Mouse (Mus musculus): Measurements from ENCODE around the gene Rusc2.

Rusc2 gene

DNA sequence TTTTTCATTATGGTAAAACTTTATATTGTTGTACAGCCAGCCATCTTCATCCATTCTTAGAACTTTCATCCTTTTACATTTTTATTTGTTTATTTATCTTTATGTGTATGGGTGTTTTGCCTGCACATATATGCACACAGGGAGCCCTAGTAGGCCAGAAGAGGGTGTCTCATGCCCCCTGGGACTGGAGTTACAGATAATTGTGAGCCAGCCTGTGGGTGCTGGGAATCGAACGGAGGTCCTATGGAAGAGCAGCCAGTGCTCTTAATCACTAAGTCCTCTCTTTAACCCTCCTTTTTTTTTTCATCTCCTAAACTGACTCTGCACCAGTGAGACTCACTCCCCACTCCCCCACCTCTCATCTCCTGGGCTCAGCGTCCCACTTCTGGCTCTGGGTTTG lies 2.8 kb downstream of the Rusc2 start:
- no peak for DNase-seq (ENCODE audit: low spot score)

DNA sequence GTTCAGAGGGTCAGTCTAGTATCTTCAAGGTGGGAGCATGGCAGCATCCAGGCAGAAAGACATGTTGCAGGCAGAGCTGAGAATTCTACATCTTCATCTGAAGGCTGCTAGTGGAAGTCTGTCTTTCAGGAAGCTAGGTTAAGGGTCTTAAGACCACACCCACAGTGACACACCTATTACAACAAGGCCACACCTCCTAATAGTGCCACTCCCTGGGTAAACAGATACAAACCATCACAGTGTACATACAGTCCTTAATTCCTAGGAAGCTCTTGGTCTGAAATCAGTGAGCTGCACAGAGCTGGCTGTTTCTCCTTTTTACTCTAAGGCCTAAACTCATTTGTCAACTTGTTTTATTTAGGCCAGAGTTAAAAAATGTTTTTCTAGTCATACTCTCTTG lies 5.2 kb downstream of the Rusc2 start:
- no peak for DNase-seq (ENCODE audit: low spot score)

DNA sequence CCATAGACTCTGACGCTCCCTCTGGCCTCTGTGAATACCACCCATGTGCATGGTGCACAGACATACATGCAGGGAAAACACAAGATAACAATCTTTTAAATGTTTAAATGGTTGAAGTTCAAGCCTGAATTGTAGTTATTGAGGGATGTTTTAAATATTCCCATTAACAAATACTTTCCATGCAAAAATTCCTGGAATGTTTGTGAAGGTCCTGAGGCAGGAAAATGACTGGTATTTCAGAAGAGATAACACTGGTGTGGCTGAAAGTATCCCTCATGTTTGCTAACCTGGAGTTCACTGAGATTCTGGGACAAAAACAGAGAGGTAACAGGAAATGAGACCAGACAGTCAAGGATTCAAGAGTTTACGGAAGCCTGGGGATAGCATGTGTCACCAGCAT lies 7.6 kb downstream of the Rusc2 start:
- DNase-seq (ENCODE audit: low spot score): no peak

DNA sequence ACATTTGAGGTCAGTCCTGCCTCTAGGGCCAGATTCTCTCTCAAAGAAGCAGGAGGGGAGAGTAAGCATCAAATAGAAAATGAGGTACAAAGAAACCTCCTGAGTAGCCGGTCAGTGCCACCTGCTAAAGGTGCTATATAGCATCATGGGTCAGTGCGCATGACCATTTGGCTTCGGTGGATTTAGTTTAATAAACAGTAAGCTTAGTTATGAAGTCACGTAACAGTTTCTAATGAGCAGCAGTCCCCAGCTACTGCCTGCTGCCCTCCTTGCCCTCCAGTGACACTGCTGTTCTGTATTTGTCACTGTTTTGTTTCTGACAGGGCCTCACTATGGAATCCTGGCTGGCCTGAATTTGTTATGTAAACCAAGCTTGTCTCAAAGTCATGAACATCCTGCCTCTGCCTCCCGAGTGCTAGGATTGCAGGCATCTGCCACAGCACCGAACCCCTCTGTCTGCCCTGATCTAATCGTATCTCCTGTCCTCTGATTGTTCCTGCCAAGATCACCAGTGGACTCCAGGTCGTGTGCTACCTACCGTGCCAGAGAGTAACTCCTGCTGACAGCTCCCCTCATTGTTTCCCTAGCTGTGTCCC lies 8.2 kb downstream of the Rusc2 start:
- no peak for DNase-seq (ENCODE audit: low spot score)

DNA sequence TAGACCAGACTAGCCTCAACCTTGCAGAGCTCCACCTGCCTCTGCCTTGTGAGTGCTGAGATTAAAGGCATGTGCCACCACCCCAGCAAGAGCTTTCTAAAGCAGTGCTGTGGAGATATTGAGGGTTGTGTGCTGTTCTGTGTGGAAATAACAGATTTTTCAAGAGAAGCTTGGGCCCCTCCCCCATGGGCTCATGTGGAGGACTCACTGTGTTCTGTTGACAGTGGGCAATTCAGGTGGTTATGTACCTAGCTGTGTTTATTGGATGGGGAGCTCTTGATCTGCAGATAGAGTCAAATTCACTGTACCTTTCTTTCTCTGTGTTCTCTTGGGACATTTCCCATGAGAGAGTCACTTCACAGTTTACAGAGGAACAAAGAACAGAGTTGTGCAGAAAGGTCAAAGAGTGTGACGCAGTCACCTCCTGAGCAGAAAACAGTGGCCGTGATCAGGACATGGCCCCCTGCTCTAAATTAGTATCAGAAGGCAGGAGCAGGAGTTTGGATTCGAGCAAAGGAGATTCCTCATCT lies 9.8 kb downstream of the Rusc2 start:
- DNase-seq (ENCODE audit: low spot score): no peak

DNA sequence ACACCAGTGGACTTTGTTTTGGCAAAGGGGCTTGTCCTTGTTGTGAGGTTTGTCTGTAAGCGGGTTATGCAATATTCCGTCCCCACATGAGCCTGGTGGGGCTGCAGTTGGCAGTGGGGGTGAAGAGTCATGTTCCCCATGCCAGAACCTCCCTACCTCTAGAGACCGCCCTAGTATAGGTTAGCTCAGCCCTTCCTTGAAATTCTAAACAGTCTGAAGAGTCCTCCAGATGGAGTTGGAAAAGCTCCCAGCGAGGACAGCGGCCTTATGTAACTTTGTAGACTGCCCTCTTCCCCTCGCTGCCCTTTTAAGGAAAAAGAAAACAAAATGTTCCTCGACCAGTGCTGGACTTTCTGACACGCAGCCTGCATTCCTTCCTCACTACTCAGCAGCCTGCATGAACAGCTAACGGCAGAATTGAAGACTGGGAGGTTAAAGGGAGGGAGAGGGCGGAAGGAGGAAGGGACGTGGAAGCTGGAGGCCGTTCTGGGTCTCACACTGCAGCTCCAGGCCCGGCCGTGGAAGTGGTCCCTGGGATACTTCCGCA lies 12.6 kb downstream of the Rusc2 start:
- DNase-seq (ENCODE audit: low spot score): peak; percentile 74

DNA sequence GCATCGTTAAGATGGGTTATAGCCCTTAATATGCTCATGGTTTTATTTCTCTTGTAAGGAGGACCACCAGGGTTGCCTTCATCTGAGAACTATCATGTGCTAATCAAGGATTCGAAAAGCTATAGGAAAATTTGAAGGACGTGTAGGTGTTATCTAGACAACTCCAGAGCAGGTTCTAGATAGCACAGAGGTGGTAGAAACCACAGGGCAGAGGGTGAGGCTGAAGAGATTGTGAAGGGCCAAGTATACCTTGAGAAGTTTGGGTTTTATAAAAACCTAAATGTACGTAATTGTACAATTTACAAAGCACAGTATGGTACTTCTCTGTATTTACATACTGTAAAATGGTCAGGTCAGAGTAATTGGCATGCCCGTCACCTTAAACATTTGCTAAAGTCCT lies 13.4 kb downstream of the Rusc2 start:
- no peak for DNase-seq (ENCODE audit: low spot score)

DNA sequence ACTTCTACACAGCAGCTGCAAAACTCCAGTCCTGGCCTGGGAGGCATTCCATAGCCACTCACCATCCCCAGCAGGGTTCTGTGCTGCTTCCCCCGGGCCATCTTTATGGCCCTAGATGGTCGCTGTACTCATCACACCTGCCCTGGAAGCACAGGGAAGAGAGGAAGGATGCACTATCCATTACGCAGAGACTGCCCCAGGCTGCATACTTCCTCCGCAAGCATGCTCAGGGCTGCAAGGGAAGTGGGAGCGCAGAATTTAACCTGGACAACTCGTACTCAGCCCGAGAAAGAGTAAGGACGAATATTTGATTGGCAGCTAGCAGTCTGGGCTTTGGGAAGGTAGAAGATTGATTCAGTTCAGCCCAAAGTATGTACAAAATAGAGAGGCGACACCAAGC lies 14.1 kb downstream of the Rusc2 start:
- DNase-seq (ENCODE audit: low spot score): no peak

DNA sequence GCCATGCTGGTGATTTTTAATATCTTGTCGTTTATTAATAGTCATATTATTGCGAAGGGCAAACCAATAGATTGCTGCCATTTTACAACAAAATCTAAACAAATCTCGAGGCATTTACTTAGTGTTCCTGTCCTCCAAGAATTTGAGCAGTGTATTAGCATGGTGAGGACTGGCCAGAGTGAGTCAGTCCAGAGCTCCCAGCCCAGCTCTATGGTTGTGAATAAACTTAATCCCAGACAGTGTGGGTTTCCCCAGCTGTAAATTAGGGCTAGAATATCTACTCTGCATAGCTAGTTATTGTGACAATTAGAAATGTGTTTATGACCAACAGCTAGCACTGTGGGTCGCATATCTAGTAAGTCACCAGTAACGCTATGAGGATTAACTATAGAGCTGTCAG lies 14.6 kb downstream of the Rusc2 start:
- DNase-seq (ENCODE audit: low spot score): no peak

DNA sequence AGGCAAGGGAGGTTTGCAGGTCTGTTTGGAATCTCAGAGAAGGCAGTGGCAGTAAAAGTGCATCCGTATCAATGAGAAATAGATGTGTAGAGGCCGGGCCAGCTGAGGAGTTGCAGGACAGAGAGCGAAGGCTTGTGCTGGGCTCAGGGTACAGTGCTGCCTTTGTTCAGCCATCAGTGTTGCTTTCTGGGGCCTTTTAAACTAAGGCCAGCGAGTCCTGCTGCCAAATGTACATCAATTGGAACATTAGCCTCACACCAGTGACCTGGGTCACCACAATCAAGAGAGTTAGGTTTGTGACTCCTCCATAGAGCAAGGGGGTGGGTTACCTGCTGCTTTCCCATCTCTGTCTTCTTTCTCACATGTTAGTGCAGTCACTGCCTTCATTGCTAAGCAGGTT lies 16.2 kb downstream of the Rusc2 start:
- DNase-seq (ENCODE audit: low spot score): no peak

DNA sequence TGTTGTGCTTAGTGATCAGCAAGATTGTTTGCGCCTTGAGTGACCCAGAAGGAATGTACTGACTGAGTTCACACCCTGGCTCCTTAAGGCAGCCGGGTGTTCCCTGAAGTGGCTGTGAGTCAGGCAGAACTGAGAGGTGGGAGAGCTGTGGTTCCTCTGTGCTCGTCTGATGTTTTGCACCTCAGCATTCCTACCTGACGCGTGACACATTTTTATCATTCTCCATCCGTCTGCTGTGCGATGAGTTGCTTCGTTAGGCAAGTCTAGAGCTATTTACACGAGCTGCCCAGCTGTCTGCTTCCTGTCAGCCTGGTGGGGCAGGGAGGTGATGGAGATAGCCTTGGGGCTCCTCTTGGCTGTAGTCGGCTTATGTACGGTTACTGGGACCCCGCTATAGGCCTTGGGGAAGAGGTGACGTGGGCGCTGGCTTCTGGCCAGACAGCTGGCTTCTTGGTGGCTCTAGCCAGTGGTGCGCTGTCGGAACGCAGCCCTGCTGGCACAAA lies 17.1 kb downstream of the Rusc2 start:
- DNase-seq (ENCODE audit: low spot score): no peak

DNA sequence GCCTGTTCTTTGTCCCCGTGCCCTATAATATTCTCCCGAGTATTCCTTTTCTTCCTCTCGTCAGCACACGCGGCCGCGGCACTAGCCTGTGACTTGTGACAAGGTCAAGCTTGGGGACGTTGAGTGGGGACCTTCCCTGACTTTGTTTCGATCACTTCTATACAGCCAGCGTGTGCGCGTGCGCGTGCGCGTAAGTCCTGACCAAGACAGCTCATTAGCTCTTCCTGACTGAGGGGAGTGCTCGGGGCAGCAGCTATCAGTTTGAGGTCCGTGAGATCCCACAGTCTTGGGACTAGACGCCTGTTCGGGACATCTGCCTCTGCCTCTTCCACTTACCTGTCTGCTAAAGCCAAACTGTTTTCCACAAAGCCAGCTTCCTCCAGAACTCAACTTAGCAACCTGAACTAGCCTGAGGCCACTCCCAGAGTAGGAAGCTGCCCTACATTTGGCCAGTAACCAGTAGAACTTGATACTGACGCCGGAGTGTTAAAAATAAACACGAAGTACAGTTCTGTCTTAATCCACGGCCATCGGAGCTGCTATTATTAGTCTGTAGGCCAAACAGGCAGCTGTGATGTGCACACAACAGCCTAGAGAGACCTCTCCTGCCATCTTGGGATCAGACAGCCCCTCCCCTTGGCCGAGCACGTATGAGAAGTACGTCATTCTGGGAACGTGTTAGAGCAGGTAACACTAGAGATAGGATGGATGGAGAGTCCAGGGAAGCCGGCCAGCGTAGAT lies 17.8 kb downstream of the Rusc2 start:
- no peak for DNase-seq (ENCODE audit: low spot score)

DNA sequence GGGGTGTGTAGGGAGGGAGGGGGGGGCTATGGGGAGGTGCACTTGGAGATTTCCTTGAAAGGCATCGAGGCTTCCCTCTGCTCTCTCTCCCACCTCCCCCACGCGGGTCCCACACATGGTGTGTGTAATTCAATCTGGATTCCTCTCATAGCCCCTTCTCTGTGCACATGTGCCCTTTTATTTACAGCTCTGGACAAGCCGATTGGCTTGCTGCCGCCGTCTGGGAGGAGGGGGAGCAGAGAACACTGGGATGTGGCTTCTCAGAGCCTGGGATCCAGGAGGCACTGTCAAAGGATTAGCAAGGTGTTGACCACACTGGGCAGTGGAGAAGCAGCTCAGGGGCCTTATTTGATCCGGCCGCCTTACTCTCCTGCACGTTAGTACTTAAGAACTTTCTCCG lies 19.2 kb downstream of the Rusc2 start:
- no peak for DNase-seq (ENCODE audit: low spot score)

DNA sequence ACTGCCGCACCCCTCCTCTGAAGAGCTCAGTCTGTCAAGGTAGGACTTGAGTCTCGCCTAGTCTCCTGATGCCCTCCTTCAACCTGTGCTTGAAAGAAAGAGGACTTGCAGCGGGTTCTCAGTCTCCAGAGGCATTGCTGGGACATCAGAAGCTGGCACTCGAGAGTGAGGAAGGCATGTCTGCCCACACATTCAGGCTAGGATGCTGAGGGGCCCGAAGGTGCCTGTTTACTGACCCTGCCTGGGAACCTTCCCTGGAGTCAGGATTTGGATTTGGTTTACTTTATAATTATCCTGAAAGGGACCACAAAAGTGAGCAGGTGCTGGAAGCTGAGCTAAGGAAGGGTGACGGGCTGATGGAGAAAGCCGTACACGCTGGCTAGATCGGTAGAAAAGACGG lies 19.7 kb downstream of the Rusc2 start:
- no peak for DNase-seq (ENCODE audit: low spot score)

DNA sequence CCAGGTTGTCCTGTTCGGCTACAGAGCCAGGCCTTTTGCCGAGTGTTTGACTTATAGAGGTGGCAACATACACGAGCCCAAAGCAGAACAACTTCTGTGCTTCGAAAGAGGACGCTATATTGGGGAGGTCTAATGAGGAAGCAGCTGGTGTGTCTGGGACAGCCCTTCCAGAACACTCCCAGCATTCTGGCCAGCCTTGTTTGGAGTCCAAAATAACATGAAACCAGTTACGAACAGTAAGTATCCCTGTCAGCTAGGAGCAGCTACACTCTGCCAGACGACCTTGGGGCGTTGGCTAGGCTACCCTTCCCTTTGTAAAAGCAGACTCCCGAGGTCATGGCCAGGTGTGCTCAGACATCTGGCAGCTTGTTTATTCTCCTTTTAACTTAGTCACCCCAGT lies 20.4 kb downstream of the Rusc2 start:
- no peak for DNase-seq (ENCODE audit: low spot score)

DNA sequence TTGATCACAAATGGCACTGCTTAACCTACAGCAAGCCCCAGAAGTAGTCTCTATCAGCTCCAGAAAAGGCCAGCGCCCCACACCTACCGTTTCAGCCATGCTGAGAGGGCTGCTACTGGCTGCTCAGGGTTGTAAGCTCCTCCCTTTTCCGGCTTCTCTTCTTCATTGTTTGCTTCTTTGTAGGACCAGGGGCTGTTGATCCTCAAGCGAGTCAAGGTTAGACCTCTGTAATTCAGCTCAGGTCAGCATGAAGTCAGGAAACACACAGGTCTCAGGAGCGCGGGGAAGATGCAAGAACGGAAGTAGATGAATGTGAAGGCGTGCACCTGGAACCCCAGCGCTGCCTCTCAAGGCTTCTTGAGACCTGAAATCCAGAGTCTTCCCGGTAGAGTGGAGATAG lies 22.9 kb downstream of the Rusc2 start:
- DNase-seq (ENCODE audit: low spot score): no peak

DNA sequence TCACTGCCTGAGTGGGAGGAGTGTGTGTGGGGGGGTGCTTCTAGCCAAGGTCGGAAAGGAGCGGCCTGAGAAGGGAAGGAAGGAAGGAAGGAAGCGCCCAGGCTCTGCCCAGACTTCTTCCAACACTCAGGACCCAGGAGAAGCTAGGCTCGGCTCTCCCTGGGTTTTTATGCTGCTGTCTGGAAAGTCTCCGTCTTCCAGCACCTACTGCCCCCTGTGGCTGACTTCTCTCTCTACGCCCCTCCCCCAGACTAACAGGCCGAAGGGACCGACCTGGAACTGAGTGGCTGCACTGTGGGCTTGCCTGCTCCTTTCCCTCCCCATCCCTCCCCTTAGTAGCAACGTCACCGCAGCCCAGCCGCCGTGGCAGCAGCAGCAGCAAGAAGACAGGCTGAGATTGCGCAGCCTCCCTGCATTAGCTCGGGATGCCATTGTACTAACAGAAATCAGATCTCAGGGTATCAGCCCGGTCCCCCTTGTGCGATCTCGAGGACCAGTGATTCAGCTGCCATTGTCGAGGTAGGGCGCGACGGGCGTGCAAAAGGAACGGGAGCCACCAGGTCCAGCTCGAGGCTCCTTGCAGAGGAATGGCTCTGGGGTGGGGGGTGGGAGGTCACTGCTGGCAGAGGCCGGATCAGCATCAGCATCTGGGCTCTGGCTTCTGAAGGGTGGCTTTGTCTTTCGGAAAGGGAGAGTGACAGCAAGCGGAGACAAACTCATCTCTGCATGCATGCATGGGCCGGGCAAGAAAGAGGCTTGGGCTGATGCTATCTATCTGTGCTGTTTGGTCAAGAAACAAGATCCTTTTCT lies 24.6 kb downstream of the Rusc2 start:
- DNase-seq (ENCODE audit: low spot score): peak; percentile 66

DNA sequence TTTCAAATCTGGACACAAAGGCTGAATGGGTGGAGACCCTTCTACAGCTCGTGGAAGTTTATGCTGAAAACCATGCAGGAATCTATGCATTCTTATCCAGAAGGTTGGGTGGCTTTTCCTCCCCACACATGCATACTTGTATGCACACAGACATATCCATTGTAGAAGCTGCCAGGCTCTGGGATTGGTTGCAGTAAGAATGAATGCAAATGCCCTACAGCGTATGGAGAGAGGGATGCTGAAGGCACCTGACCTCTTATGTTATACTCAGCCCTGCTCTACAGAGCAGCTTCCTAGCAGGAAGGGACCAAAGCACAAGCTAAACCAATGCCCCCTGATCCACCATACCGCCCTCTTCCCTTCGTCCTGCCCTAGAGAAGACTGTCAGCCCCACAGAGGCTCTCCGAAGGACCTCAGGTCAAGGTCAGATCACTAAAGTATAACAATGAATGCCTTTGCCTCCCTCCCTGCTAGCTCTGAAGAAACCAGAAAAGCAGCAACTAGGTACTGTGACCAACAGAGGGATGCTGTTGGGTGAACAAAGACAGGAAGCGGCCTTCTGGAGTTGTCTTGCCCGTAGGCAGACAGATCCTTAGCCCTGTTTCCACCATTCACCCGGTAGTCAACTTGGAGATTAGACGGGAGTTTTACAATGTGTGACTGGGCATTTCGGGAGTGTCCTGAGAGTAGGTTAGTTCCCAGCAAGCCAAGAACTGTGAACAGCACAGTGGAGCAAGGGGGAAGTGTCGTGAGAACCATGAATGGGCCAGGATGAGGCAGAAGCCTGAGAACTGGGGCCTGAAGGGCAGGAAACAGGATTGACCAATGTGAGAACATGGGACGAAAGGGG lies 25.5 kb downstream of the Rusc2 start:
- DNase-seq (ENCODE audit: low spot score): no peak

DNA sequence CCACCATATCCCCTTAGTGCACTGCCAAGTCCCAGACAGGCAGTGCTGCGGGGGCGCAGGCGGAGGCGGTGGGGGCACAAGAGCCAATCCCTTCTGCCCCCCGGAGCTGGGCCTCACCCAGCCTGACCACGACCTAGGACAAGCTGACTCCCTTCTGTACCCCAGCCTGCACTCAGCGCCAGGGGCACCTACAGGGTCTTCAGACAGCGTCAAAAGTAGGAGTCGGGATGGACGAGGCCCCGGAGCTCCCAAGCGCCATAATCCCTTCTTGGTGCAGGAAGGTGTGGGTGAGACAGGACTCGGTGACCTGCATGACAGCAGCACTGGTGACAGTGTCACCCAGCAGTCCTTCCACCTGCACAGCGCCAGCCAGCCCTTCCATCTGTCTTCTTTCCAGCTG lies 33.0 kb downstream of the Rusc2 start:
- no peak for DNase-seq (ENCODE audit: low spot score)

DNA sequence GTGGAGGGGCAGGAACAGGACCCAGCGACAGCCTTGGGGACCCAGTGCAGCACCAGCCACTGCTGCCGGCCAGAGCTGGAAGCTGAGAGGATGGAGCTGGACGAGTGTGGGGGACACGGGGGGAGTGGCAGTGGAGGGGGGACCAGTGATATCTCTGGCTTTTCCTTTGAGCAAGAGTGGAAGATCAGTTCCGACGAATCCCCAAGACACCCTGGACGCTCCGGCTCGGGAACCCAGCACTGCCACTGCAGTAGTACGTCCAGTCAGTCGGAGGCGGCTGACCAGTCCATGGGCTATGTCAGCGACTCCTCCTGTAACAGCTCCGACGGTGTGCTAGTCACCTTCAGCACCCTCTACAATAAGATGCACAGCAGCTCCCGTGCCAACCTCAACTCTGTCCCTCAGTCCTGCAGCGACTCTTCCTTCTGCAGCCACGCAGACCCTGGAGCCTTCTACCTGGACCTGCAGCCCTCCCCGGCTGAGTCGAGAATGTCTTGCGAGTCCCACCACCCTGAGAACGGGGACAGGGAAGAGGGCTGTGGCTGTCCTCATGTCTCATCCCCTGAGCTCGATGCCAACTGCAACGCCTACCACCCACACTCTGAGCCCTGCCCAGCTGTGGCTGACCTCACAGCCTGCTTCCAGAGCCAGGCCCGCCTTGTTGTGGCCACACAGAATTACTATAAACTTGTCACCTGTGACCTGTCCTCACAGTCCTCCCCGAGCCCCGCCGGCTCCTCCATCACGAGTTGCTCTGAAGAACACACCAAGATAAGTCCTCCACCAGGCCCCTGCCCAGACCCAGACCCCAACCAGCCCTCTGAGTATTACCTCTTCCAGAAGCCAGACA lies 33.7 kb downstream of the Rusc2 start:
- no peak for DNase-seq (ENCODE audit: low spot score)

DNA sequence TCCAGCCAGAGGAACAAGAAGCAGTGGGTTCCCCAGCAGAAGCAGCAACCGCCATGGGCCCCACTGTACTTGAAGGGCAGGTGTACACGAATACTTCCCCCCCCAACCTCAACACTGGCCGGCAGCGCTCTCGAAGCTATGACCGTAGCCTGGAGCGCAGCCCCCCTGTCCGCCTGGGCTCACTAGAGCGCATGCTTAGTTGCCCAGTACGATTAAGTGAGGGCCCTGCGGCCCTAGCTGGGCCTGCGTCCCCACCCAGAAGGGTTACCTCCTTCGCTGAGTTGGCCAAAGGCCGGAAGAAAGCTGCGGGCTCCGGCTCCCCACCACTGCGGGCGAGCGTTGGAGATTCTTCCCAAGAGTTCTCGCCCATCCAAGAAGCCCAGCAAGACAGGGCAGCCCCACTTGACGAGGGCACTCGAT lies 34.3 kb downstream of the Rusc2 start:
- DNase-seq (ENCODE audit: low spot score): no peak

All from testis, postnatal 14 days (tissue).